Mouse (Mus musculus): Measurements from ENCODE around the gene Scrn2. TPM values are rescaled to one million over a fixed set of nuclear protein-coding genes. Genes with fewer than 3 reads are reported as not detected.

The Scrn2 gene
- total and polyA plus RNA-seq, 3 experiments: 12.6 to 13.0 (median 12.6) TPM

- peak overlapping the region; percentile 74 for H3K4me3 ChIP-seq
- H3K4me1 ChIP-seq (ENCODE audit: control insufficient read depth, insufficient read depth, low read length): no peaks in the 10 kb centered on the region
- TF ChIP-seq POLR2A (IDR thresholded peaks at IDR 0.05; ENCODE audit: insufficient read depth, low read depth, low read length): no peak
- TF ChIP-seq EP300 (IDR thresholded peaks at IDR 0.05; ENCODE audit: insufficient read depth, low read depth, low read length): no peak
- no peak for TF ChIP-seq CTCF (IDR thresholded peaks at IDR 0.05)
- 2% methylated on average over 27 of the region's 27 CpGs for WGBS
- H3K36me3 ChIP-seq (ENCODE audit: control insufficient read depth, insufficient read depth, low read length): no peaks in the 10 kb centered on the region
- 0 out of 2 replicates have a peak overlapping the region, but pooled peaks have one; percentile 2 for H3K9ac ChIP-seq (ENCODE audit: low read depth, low read length)
- peaks cover 24% of the 10 kb centered on the region for H3K27me3 ChIP-seq (ENCODE audit: control insufficient read depth, insufficient read depth, low read length)
- H3K27ac ChIP-seq: no peak overlapping the region
- DNase-seq: no peak
- intact Hi-C loops (cut with DNase I): no loop called here
- H3K79me2 ChIP-seq (replicated peaks; ENCODE audit: control insufficient read depth, insufficient read depth, low read length): no peaks in the 10 kb centered on the region
Measured at GRCm38 (mm10) chr11:97021121-97021765, 8.5 kb upstream of the Scrn2 start.

- TF ChIP-seq EP300 (IDR thresholded peaks at IDR 0.05; ENCODE audit: insufficient read depth, low read depth, low read length) (peak; percentile 9; the same call in 1 of the 2 replicates), POLR2A (IDR thresholded peaks at IDR 0.05; ENCODE audit: insufficient read depth, low read depth, low read length) (no peak), CTCF (IDR thresholded peaks at IDR 0.05) (peak; percentile 60)
- Histone ChIP-seq H3K36me3 (ENCODE audit: control insufficient read depth, insufficient read depth, low read length) (no peaks in the 10 kb centered on the region), H3K79me2 (replicated peaks; ENCODE audit: control insufficient read depth, insufficient read depth, low read length) (no peaks in the 10 kb centered on the region), H3K4me3 (peak overlapping the region; percentile 74), H3K4me1 (ENCODE audit: control insufficient read depth, insufficient read depth, low read length) (no peaks in the 10 kb centered on the region), H3K27ac (peak overlapping the region; percentile 67), H3K9ac (ENCODE audit: low read depth, low read length) (peak overlapping the region; percentile 79), H3K27me3 (ENCODE audit: control insufficient read depth, insufficient read depth, low read length) (peaks cover 23% of the 10 kb centered on the region)
- WGBS: 1% methylated on average over 50 of the region's 50 CpGs
- peak; percentile 81 to 85 for DNase-seq
- intact Hi-C loops (cut with DNase I): loop anchor here (1.0 to 2.0 kb wide), 2 partner anchors 40 to 155 kb away; partner anchors contain the start of gene Sp2
Measured at GRCm38 (mm10) chr11:97021873-97022484, 7.8 kb upstream of the Scrn2 start.

- Histone ChIP-seq H3K79me2 (replicated peaks; ENCODE audit: control insufficient read depth, insufficient read depth, low read length) (no peaks in the 10 kb centered on the region), H3K27me3 (ENCODE audit: control insufficient read depth, insufficient read depth, low read length) (peaks cover 8% of the 10 kb centered on the region; the same call in 1 of the 2 replicates), H3K4me3 (no peak overlapping the region), H3K4me1 (ENCODE audit: control insufficient read depth, insufficient read depth, low read length) (no peaks in the 10 kb centered on the region), H3K36me3 (ENCODE audit: control insufficient read depth, insufficient read depth, low read length) (no peaks in the 10 kb centered on the region), H3K27ac (no peak overlapping the region), H3K9ac (ENCODE audit: low read depth, low read length) (no peak overlapping the region)
- TF ChIP-seq EP300 (IDR thresholded peaks at IDR 0.05; ENCODE audit: insufficient read depth, low read depth, low read length) (no peak), CTCF (IDR thresholded peaks at IDR 0.05) (no peak), POLR2A (IDR thresholded peaks at IDR 0.05; ENCODE audit: insufficient read depth, low read depth, low read length) (no peak)
- DNase-seq: no peak
- intact Hi-C loops (cut with DNase I): loop anchor here (2.0 kb wide), 1 partner anchor 108 kb away; the partner anchor contains the start of gene Cdk5rap3
- 57% methylated on average over 10 of the region's 10 CpGs for WGBS
Measured at GRCm38 (mm10) chr11:97024977-97025376, 4.8 kb upstream of the Scrn2 start.

- H3K4me3 ChIP-seq: peak overlapping the region; percentile 33
- WGBS: 6% methylated on average over 17 of the region's 17 CpGs
- H3K36me3 ChIP-seq (ENCODE audit: control insufficient read depth, insufficient read depth, low read length): no peaks in the 10 kb centered on the region
- intact Hi-C loops (cut with DNase I): loop anchor here (1.0 to 2.0 kb wide), 2 partner anchors 44 to 109 kb away; partner anchors contain the start of genes Cdk5rap3 and Sp2
- peak overlapping the region; percentile 58 for H3K27ac ChIP-seq
- TF ChIP-seq EP300 (IDR thresholded peaks at IDR 0.05; ENCODE audit: insufficient read depth, low read depth, low read length) (peak; percentile 68; the same call in 1 of the 2 replicates), POLR2A (IDR thresholded peaks at IDR 0.05; ENCODE audit: insufficient read depth, low read depth, low read length) (peak; percentile 61), CTCF (IDR thresholded peaks at IDR 0.05) (no peak; the same call in 1 of the 2 replicates)
- DNase-seq: peak; percentile 88
- no peaks in the 10 kb centered on the region for H3K79me2 ChIP-seq (replicated peaks; ENCODE audit: control insufficient read depth, insufficient read depth, low read length)
- no peaks in the 10 kb centered on the region; the same call in 1 of the 2 replicates for H3K4me1 ChIP-seq (ENCODE audit: control insufficient read depth, insufficient read depth, low read length)
- peaks cover 8% of the 10 kb centered on the region; the same call in 1 of the 2 replicates for H3K27me3 ChIP-seq (ENCODE audit: control insufficient read depth, insufficient read depth, low read length)
- H3K9ac ChIP-seq (ENCODE audit: low read depth, low read length): peak overlapping the region; percentile 42
Measured at GRCm38 (mm10) chr11:97025721-97026344, 3.9 kb upstream of the Scrn2 start.

- intact Hi-C loops (cut with DNase I): no loop called here
- H3K4me1 ChIP-seq (ENCODE audit: control insufficient read depth, insufficient read depth, low read length): no peaks in the 10 kb centered on the region; the same call in 1 of the 2 replicates
- 27% methylated on average over 15 of the region's 15 CpGs for WGBS
- H3K36me3 ChIP-seq (ENCODE audit: control insufficient read depth, insufficient read depth, low read length): no peaks in the 10 kb centered on the region
- H3K9ac ChIP-seq (ENCODE audit: low read depth, low read length): peak overlapping the region; percentile 61
- peak overlapping the region; percentile 85 for H3K27ac ChIP-seq
- no peaks in the 10 kb centered on the region for H3K79me2 ChIP-seq (replicated peaks; ENCODE audit: control insufficient read depth, insufficient read depth, low read length)
- TF ChIP-seq CTCF (IDR thresholded peaks at IDR 0.05) (no peak), POLR2A (IDR thresholded peaks at IDR 0.05; ENCODE audit: insufficient read depth, low read depth, low read length) (no peak), EP300 (IDR thresholded peaks at IDR 0.05; ENCODE audit: insufficient read depth, low read depth, low read length) (no peak)
- H3K27me3 ChIP-seq (ENCODE audit: control insufficient read depth, insufficient read depth, low read length): no peaks in the 10 kb centered on the region
- H3K4me3 ChIP-seq: peak overlapping the region; percentile 70
- no peak for DNase-seq
Measured at GRCm38 (mm10) chr11:97030426-97030825, 688 bp downstream of the Scrn2 start.

Measured in heart, adult 2 months (tissue).